Mouse (Mus musculus) thymus, postnatal 4 days (tissue): ENCODE measurements at regions not wholly inside any gene's neighbourhood (a gene's known extent, or its start where the extent isn't known, plus 50 kb on each side); places are given as distances from the start of the nearest gene placed in this dataset.

Source experiments
- DNase-seq: peaks from one replicate; pipeline ENCODE4 v3.0.0; 2021

DNA sequence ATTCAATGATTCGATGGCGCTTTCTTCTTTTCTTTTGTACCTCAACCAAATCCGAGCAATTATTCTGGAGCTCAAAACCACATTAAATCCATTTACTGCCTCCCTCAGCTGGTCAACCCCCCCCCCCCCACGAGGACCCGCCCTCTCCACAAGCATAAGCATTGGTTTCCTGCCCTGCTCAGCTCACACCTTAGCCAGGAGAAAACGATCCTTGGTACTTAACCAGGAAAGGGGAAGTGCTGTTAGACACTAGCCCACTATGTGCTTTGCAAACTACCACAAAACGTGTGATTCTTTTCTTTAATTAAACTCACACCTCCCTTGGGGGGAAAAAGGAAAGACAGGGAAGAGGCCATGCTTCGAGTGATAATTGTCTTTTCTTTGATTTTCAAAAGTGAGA lies 169.8 kb downstream of the Arrdc4 start:
- DNase-seq: no peak

DNA sequence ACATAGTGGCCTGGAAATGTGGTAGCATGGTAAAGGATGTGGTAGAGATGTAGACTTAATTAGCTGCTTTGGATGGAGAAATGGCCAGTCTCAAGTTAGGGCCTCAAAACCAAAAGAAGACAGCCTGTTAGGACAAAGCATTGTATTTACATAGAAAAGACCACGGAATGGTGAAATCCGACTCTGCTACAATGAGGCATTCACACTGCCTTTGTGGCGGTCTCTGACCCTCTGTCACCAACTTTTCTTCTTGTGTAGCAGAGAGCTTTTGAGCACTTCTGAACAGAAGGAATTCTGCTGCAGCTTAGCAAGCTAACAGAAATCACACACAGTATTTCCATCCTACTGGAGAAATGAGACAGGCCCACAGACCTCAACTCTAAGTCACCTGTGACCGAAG lies 177.7 kb downstream of the Arrdc4 start:
- no peak for DNase-seq

DNA sequence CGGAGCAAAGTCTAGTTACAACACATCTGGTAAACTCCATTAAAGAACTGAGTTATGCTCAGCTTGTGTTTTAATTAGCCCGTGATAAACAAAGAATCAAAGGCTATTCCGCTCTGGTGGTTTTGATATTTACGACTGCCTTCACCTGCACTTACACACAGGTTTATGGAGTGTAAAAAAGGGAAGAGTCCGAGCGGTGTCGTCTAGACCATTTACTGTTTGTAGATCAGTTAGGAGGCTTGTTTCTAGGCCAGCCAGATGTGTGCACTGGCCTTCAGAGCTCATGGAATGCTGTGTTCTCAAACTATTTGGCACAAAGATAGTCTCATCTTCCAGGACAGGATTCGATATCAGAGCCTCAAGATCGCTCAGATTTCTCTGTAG lies 180.9 kb downstream of the Arrdc4 start:
- no peak for DNase-seq

DNA sequence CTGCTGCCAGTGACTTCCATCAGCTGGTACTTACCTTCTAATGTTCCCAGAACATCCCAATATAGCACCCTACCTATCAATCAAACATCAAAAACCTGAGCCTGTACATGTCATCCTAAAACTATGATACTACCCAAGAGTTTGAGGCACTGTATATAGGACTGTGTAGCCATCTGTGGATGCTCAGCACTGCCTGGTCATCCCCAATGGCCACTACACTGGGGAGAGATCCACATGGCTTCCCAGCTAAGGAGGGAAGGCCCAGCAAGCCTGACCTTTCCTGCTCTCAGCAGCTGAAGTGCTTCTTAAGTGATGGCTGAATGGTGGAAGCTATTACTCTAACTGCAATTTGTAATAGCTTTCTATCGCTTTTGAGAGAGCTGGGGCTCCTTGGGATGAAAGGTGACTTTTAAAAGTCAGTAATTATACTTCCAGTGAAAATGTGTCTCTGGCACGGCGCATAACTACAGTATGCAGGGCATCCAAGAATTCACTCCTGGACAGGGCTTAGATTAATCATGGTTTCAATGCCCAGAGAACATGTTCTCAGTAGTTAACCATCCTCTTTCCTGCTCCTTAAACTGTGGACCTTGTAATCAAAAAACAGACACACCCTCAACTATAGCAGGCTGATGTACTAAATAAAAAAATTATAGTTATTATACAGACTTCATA lies 181.5 kb downstream of the Arrdc4 start:
- no peak for DNase-seq

DNA sequence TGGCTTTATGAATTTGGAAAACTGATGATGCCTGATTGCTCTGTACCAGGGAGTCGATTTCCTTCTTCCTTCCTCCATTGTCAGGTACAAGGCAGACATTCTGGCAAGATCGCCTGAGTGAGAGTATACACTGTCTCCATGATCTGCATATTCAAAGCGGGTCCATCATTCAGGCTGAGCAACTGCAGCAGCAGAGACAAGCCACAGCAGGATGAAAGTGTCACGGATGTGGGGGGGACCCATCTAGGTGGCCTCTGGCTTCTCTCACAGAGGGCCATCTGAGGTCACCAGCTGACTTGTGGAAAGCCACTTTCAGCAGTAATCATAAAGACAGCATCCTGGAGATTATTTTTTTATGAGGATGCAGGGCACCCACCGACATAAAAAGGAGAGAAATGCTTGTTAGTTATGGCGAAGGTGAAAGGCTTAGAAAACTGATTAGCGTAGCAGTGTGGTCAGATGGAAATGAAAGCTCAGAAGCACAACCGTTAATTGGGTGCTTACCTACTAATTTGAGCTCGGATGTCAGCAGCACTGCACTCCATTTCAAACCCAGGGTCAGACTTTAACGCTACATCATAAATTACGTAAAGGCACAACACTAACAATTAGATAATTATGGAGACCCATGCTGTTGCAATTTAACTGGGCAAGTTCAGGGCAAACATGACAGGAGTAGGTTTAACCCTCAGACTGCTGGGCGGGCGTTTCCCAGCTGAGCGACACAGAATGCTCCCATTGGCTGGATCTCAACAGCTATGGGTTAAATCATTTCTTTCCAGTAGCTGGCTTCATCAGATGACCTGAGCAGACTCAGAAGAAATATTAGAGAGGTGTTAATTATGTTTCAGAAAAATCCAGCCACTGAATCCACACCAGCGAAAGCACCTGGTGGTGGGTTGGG lies 189.3 kb downstream of the Arrdc4 start:
- DNase-seq: no peak

DNA sequence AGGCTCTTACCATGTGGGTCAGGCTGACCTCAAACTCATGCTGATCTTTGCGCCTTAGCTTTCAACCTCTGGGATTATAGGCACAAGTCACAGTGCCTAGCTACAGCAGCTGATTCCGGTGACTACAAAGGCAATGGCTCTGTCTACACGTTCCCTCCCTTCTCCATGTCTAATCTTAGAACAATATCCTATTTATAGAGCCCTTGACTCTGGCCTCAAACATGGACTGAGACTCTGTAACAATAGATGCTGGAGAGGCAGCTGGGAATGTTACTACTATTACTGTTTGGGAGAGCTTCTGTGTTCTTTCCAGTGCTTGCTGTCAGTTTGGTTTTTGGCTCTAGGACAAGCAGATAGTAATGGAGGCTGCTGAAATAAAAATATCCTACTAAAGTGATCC lies 198.7 kb downstream of the Arrdc4 start:
- DNase-seq: no peak

DNA sequence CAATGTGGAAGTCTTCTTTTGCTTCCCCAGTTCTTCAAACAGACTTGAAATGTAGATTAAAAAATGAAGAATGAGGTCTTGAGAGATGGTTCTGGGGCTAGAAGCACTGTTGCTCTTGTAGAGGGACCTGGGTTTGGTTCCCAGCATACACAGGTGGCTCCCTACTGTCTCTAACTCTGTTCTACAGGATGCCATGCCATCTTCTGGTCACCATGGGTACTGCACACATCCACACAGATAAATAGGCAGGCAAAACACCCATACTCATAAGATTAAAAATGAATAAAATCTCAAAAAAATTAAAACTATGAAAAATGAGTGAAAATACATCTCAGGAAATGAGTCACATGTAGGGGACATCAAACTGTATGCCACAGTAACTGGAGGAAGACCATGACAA lies 200.9 kb downstream of the Arrdc4 start:
- peak; percentile 19 for DNase-seq

DNA sequence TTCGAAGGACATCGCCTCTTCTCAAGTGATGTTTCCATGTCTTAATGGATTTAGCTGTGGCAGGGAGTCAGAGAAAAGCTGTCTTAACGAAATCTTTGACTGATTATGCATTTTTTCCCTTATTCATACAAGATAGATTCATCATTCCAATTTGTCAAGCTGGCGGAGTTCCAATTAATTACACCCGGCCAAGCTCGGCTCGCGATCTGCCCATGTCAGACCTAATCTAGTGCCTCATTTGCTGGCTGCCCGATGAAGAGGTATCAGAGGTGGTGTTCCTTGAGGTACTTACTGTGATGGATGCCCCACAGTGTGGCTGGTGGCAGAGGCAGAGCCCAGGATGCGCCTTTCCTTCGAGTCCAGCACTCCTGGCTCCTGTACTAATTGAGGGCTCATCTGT lies 204.9 kb downstream of the Arrdc4 start:
- no peak for DNase-seq

DNA sequence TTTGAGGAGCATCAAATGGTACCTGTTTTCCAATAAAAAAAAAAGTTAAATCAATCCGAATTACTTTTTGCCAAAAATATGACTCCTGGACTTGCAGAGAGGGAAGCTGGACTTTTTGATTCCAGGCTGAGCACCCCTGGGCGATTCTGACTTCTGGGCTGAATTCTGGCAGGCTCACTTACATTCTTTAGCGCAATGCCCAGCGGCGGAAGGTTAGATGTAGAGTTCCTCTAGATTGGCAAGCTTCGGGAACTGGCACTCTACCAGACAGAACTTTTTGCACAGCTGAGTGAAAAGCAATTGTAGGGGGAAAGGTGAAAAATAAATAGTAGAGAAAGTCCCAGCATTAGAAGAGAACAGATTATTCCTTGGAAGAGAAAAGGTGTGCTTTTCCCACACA lies 235.5 kb downstream of the Fam169b start:
- no peak for DNase-seq

DNA sequence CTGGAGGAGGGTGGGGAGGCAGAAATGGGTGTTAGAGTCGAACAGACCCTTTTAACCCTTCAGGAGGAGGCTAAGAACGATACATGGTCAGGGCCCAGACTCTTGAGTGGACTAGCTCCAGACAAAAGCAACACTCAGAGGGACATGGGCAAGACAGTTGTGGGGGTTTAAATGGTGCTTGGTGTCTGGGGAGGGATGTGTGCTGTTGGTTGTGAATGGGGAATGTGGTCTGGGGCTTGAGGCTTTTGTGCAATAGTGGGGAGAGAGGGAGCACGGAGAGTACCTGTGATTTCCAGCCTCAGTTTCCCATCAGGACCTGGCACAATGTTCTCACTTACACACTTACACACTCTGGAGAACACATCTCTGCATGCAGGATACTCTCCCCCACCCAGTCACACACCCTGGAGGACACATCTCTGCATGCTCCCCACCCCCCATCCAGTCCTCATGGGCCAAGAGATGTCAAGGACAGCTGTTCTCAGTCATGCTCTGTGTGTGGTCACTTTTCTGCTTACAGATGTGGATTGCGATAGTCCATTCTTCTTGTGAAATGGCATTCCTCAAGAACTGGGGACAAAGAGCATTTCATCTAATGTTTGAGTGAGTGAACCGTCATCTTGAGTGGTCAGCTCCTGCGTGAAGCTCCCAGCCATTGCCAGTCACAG lies 217.6 kb downstream of the Fam169b start:
- DNase-seq: no peak

DNA sequence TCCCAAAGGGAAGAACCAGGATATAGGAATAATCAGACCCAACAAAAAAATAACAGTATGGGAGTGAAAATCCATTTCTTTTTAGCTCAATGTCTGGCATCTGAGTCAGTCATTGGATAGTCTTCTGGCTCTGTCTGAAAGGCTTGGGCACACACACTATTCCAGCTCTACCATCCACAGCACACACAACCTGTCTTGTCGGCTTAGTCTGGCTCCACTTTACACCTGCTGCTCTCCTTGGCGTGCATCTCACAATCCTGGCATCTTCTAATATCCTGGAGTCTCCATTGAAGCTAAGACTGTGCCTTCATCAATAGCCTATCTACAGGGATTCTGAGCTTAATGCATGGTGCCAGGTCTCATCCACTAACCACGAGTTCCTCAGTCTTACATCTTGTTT lies 213.0 kb downstream of the Fam169b start:
- DNase-seq: no peak

DNA sequence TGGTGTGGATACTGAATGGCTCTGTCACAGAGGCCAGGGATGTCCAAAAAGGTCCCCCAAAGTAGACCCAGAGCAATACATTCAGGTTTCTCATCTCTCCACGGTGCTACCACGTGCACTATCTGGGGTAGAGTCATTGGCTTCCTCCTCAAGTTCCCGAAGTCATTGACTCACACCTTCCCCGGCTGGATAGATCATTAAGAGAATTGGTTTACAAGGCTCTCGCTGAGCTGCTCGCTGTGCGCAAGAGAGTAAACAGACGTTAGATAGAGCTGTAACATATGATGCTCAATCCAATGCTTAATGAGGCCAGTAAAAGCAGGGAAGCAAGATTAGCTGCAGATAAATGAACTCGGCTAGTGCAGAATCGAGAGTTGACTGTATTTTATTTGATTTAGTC lies 208.9 kb downstream of the Fam169b start:
- DNase-seq: no peak

DNA sequence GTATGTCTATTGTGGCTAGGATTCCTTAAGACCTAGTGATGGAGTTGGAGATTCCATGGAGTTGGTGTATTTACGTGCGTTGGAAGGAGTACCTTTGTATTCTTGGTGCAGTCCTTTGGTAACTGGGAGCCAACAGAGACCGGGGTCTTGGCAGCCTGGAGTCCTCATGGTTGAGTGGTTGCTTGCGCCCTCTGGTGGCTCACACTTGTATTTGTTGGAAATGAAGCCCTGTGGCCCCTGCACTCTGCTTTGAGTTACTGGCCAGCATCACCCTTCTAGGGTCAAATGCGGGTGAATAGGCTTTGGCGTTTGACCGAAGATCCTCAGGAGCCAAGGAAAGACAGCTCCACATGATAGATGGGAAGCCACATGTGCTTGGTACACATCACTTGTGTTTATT lies 207.1 kb downstream of the Fam169b start:
- DNase-seq: peak; percentile 72

DNA sequence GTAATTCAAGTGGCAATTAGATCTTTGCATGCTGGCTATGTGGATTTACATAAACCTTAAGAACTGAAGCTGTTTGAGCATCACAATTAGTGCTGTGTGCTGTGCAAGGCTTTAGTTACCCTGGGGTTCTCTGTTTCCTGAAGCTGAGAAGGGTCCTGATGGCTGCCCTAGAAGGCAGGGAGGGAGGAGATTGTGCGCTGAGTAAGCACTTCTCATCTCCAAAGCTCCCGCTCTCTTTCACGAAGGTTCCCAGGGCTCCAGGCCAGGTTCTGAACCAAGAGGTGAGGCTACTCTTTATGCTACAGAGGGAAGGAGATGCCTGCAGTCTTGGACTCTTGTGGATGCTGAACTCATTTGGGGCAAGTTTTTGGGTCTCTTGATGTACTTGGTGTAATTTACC lies 206.7 kb downstream of the Fam169b start:
- no peak for DNase-seq

DNA sequence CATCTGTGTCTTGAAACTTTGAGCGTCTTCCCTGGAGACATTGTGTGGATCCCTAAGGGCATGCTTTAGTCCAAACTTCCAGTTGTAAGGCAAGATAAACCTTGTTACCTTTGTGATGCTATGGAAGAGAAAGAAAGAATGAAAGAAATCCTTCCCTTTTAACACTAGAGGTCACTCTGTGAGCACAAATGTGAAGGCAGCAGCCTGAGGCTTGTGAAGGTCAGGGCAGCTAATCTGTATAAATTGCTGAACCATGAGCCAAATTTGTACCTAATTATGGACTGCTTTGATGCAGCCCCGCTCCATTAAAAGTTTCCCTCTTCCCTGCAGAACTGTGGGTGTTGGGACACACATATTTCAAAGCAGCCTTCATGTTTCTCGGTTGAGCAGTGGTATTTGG lies 204.4 kb downstream of the Fam169b start:
- no peak for DNase-seq

DNA sequence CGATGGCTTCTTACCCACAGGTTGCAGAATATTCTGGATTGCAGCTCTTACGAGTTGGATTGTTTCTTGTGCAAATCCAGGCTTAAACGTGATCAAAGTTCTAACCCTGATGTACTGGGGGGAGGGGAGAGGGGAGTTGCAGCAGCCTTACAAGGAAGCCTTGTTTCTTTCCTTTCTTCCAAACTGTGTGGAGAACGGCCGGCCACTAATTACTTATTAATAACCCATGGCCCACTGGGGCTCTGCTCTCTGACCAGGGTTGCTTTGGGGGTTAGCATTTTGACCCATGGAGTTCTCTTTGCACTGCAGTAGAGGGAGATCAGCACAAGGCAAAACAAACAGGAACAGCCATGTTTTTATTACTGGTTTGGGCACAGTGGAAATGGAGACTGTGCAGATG lies 199.2 kb downstream of the Fam169b start:
- no peak for DNase-seq

DNA sequence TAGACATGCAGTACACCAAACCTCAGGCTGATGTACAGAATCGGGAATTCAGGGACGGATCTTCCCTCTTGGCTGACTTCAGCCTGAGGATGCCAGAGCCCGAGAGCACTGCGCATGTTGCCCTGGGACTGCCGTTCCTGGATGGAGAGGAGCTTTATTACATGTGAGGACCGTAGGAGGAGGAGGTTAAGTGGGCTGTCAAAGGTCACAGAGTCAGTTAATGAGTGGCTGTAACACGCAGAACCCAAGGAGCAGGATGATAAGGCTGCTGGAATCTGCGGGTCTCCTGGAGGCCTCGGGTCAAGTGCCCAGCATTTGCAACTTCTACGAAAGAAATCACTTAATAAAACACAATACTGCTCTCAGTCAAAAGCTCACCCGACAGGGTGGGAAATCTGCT lies 197.3 kb downstream of the Fam169b start:
- DNase-seq: no peak

DNA sequence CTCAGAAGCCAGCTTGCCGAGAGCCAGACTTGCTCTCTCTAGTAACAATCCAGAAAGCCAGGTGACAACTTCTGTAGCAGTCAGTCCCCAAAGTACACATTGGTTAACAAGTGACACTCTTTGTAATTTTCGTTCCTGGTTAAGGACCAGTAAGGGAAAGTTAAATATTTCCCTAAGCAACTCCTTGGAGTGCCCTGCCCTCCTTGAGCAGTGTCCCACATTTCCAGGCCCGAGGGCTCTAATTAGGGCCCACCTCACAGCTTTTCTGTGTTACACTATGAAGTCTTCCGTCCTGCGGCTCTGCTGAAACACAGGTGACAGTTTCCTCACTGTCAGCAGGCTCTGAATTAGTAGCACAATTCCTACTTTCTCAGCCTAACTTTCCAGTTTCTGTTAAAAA lies 194.9 kb downstream of the Fam169b start:
- no peak for DNase-seq

DNA sequence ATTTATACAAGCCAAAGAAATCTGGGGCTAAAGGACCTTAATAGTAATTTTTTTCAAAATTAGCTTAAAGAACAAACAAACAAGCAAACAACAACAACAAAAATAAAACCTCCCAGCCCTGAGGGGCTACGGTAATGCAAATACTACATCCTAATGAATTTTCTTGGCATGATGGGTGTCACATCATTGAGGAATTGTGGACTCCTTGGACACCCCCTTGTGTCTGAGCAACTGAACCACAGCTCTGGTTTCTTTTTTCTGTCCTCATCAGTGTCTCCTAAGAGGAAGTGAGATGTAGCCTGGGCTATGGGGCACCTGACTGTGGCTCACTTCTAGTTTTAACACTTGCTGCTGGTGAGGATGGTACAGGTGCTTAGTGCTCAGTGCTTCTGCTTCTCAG lies 184.2 kb downstream of the Fam169b start:
- no peak for DNase-seq

DNA sequence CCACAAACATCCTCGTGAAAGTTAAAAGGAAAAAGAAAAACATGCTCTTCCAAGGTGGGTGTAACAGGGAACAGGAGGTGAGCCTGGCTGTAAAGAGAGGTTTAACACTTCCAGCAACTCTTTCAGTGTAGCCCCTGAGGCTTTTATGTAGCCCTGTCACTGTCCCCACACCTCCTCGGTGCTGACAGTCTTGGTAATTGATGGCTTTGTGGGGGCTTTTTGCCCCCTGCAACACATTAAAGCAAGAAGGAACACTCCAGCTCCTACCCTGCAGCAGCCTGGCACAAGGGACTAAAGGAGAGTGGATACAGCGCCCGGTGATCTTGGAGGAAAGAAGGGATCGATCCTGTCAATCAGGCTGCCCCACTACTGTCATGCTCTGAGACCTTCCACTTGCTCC lies 181.8 kb downstream of the Fam169b start:
- no peak for DNase-seq

DNA sequence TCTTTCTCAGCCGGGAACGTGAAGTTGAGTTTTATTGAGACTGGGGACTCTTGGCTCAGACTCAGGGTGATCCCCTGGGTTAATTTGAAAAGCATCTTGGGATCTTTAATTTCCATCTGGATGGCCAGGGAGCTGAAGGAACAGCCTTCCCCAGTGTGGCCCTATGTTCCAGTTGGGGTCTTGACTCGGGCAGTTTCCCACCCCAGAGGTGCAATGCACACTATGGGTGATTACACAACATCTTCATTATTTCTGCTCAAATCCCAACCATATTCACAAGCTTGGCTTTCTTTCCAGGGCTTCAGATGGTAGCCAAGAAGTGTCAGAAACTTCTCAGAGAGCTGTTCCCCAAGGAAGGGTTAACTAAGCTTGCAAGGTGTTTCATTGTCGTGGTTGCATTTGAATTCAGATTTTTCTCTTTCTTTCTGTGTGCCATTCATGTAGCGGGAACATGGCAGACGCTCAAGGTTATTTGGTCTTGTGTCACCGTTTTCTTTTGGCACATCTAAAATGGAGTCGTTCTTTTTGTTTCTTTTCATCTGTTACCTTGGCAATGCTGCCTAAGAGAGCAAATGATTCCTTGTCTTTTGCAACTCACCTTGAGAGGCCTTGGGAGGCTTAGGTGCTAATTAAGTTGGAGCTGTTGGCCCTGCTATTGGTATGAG lies 179.5 kb downstream of the Fam169b start:
- DNase-seq: no peak

DNA sequence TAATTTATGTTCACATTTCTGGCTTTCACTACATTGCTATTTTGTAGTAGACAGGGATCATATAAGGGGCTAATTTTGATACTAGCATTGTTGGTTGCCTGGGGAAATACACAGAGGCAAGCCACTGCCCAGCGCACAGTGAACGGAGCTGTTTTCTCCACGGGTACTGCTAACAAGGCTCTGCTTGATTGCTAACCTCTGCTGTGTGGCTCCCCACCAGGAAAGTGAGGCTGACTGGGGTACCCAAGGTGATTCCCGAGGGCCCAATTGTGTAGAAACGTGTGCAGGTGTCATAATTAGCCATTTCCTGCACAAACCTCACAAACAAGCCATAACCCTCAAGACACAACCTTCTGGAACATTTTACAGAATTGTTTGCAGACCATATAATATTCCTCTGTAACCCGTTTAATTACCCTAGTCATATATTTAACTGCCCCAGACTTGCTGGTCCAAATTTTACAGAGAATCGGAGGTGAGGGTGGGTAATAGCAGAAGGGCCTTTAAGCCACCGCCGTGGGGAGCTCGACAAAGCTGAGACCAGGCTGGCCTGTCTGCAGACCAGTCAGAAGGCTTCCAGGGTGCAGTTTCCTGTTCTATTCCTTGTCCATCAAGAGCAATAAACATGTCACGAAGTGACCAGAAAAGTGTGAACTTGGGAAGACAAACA lies 170.9 kb downstream of the Fam169b start:
- DNase-seq: no peak

DNA sequence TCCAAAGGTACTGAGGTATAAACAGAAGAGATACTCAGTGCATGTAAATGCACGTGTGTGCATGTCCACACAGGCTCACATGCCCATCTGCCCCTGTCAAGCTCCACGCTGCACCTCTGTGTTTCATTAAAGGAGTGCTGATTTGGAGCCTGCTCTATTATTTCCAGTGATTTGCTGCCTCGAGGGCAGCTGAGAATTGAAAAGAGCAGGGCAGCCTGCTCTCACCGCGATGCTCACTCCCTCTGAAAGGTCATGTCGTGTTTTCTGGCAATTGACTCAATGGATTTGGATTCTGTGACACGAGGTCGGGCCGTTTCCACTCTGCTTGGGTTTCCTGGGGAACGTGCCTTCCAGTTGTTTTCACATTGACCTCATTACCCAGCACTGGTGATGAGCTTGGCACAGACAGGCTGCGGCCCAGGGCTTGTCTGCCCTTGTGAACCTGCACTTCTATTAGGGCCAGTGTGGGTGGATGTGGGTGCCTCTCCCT lies 167.1 kb downstream of the Fam169b start:
- no peak for DNase-seq
